Mouse (Mus musculus): ENCODE measurements around the gene Hoxa11. TPM values are rescaled to one million over a fixed set of nuclear protein-coding genes. Genes with fewer than 3 reads are reported as not detected.

The Hoxa11 gene
- polyA plus RNA-seq, 1 experiment from 2014 or later = not detected

DNA sequence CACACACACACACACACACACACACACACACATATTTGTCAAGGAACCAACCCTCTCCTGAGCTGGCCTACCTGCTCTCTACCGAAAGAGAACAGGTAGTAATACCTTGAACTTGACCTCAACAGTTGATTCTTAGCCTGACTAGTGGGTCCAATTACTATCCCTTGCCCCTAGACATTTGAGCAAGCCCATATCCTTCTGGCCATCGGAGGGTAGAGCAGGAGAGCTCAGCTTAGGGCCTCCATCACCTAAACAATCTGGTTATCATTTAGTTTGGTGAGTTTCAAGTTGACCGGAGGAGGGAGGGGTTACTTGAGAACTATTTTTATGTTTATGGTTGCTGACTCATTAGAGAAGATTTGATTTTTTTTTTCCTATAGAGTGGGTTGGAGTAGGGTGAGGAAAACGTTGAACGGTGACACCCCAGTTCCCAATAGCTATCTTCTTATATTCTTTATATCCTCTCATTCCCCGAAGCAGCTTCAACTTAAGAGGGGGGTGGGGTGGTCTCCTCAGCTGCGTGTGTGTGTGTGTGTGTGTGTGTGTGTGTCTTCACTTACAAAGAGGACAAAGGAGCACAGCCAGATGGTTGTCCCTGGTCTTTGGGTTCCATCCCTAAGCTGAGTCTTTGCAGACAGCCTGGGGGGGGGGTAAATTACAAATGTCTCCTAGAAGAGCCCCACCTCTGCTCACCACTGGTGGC is 5.7 kb upstream of the Hoxa11 start:
- H3K27ac ChIP-seq = no peak overlapping the region
- no peak overlapping the region for H3K4me2 ChIP-seq
- no peaks in the 10 kb centered on the region for H3K36me3 ChIP-seq
- ATAC-seq = no peak
- no peaks in the 10 kb centered on the region for H3K9me3 ChIP-seq (replicated peaks)
- no peak overlapping the region for H3K9ac ChIP-seq
- H3K27me3 ChIP-seq (replicated peaks) = peaks cover 98% of the 10 kb centered on the region
- WGBS (ENCODE audit: insufficient replicate concordance) = 8% methylated on average over 7 of the region's 7 CpGs
- no peak overlapping the region for H3K4me3 ChIP-seq
- no peaks in the 10 kb centered on the region for H3K4me1 ChIP-seq

DNA sequence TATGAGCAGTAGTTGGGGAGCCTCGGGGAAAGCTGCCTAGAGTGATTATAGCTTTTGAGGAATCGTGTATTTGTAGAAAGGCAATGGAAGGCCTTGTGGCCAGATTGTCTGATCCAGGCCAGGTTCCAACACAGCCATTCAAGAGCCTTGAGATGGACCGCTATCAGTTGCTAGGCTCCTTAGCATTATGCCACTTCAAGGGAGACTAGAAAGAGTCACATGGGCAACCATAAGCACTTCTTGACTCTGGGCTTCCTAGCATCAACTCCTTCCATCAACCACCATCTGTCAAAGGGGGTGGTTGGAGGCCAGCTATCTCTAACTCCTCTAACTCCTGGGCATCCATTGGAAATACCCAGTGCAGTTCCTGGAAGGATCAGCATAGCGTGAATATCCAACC is 4.2 kb upstream of the Hoxa11 start:
- Histone ChIP-seq H3K4me3 (no peak overlapping the region), H3K4me1 (peaks cover 6% of the 10 kb centered on the region; the same call in 1 of the 2 replicates), H3K27ac (no peak overlapping the region), H3K9ac (no peak overlapping the region), H3K4me2 (no peak overlapping the region), H3K27me3 (replicated peaks) (peaks cover 98% of the 10 kb centered on the region), H3K9me3 (replicated peaks) (no peaks in the 10 kb centered on the region), H3K36me3 (no peaks in the 10 kb centered on the region)
- ATAC-seq = no peak
- 2% methylated on average over 4 of the region's 4 CpGs for WGBS (ENCODE audit: insufficient replicate concordance)

DNA sequence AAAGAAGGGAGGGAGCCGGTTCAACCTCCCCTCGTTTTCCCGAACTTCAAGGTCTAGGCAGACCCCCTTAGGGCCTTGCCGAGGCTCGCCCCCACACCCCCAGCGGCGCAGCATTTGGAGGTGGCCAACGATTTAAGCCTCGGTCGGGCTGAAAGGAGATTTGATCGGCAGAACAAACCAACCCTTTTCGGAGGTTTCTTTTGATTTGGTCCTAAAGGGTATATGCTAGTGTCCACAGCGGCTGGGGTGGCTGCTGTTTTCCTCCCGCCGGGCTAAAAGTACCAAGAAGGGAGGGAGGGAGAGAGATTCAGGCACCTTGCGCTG is 3.8 kb upstream of the Hoxa11 start:
- Histone ChIP-seq H3K27me3 (replicated peaks) (peaks cover 98% of the 10 kb centered on the region), H3K9me3 (replicated peaks) (no peaks in the 10 kb centered on the region), H3K4me3 (no peak overlapping the region), H3K4me2 (no peak overlapping the region), H3K9ac (no peak overlapping the region), H3K36me3 (no peaks in the 10 kb centered on the region), H3K27ac (no peak overlapping the region), H3K4me1 (peaks cover 7% of the 10 kb centered on the region; the same call in 1 of the 2 replicates)
- 1% methylated on average over 16 of the region's 16 CpGs for WGBS (ENCODE audit: insufficient replicate concordance)
- no peak for ATAC-seq

DNA sequence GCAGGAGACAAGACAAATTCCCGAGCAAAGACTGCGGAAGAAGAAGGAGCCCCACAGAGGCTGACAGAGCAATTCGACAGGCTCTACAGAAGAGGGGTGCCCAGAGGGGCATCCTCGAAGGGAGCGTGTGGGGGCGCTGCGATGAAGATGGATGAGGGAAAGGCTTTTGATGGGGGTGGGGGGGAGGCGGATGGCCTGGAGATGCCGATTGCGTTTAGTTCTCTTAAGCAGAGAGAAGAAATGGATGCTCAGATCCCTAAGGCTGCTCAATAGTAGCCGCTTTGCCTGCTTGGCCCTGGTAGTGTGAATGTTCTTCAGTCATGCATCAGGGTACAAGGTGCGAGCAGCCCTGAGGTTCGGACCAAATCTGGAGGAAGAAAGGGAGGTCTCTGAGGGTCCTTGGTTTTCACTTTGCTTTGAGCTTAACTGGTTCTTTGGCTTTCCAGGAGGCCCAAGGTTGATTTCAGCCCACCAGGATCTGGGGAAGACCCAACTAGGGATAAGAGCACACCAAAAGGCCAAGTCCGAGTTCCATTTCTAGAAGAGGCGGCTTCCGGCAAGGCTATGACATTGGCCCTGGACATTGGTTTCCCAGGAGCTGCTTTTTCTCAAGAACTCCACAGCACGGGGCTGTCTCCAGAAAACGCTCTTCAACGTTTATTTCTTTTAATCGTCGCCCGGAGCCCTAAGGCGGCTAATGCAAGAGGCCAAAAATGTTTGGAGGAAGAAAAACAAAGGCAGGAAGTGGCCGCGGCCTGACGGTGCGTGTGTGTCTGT is 3.2 kb upstream of the Hoxa11 start:
- Histone ChIP-seq H3K4me2 (no peak overlapping the region), H3K4me1 (peaks cover 7% of the 10 kb centered on the region; the same call in 1 of the 2 replicates), H3K9ac (no peak overlapping the region), H3K27me3 (replicated peaks) (peaks cover 98% of the 10 kb centered on the region), H3K4me3 (no peak overlapping the region), H3K36me3 (no peaks in the 10 kb centered on the region), H3K9me3 (replicated peaks) (no peaks in the 10 kb centered on the region), H3K27ac (no peak overlapping the region)
- ATAC-seq = no peak
- 2% methylated on average over 27 of the region's 27 CpGs for whole genome bisulfite sequencing (ENCODE audit: insufficient replicate concordance)

DNA sequence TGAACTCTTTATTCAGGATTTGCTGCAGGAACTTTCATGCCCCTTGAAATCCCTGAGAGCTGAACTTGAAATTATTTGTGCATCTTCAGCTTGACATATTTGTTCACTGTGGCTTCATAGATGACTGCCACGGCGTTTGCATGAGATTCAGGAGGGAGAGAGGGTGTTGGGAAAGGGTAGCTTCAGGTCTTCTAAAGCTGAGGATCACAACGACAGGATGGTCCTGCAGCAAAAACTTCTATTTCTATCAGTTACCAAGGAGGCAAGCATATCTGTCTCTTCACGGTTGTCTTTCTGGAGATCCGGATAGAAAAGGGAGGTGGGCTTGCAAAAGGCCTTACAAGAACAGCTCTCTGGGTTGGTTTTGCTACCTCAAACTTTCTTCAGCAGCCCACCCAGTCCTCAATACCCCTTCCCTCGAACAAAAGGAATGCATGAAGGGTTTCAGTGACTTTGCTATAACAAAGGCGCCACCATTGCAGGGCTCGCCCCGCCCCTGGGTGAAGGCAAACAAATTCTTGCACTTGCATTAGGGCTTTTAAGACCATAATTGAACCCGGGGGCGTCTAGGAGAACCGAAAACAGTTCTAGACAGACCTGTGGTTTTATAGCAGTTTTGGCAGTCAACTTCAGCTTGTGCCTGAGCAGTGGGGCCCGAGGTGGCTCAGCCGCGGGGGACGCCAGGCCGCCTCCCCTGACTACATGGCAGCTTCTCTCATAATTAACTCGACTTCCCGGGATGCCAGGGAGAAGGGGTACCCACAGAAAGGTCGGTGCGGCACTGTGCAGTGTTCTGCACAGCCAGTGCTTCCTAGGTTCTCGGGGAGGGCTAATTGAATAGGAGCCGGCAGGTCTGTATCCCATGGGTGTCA is 2.4 kb upstream of the Hoxa11 start:
- H3K27me3 ChIP-seq (replicated peaks) = peaks cover 98% of the 10 kb centered on the region
- H3K9me3 ChIP-seq (replicated peaks) = no peaks in the 10 kb centered on the region
- 4% methylated on average over 23 of the region's 23 CpGs for WGBS (ENCODE audit: insufficient replicate concordance)
- ATAC-seq = no peak
- H3K4me3 ChIP-seq = no peak overlapping the region
- H3K4me2 ChIP-seq = no peak overlapping the region
- no peak overlapping the region for H3K27ac ChIP-seq
- peaks cover 7% of the 10 kb centered on the region; the same call in 1 of the 2 replicates for H3K4me1 ChIP-seq
- H3K36me3 ChIP-seq = no peaks in the 10 kb centered on the region
- H3K9ac ChIP-seq = no peak overlapping the region

DNA sequence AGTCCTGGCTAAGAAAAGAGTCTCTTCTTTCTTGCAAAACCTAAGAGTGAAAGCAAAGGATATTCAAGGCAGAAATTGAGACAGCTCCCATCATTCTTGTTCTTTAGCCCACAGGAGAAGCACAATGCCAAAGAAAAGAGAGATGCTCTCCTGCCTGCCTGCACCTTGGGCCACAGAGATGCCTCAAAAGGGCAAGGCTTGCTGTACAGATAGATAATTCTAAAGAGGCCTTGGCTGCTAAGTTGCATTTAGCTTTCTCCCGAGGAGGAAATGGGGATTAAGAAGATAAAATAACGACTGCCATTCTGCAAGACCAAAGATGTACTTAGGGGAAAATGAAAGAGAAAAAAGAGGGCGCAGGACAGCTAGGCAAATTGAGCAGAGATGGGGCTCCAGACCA is 1.3 kb upstream of the Hoxa11 start:
- Histone ChIP-seq H3K27me3 (replicated peaks) (peaks cover 98% of the 10 kb centered on the region), H3K36me3 (no peaks in the 10 kb centered on the region), H3K27ac (no peak overlapping the region), H3K4me2 (no peak overlapping the region), H3K4me1 (peaks cover 7% of the 10 kb centered on the region; the same call in 1 of the 2 replicates), H3K9me3 (replicated peaks) (no peaks in the 10 kb centered on the region), H3K4me3 (no peak overlapping the region), H3K9ac (no peak overlapping the region)
- WGBS (ENCODE audit: insufficient replicate concordance) = 3% methylated on average over 3 of the region's 3 CpGs
- no peak for ATAC-seq

DNA sequence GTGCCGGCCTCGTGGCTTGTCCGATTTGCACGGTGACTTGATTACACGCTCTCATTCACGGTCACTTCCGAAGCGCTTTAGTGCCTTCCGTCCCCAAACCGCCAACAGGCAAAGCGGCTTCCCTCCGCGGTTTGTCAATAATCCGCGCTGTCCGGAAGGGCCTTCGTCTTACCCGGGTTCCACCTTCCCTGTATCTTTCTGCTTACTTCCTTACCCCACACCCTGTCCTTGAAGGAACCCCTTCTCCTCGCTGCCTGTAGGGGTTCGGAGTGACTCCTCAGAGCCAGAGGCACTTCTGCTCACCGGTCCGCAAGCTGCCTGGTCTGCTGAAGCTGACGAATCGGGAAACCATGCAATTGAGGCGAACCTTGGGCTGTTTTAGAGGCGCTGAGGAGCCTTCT is 793 bp upstream of the Hoxa11 start:
- Histone ChIP-seq H3K4me3 (no peak overlapping the region), H3K9ac (no peak overlapping the region), H3K4me2 (no peak overlapping the region), H3K27me3 (replicated peaks) (peaks cover 98% of the 10 kb centered on the region), H3K36me3 (no peaks in the 10 kb centered on the region), H3K9me3 (replicated peaks) (no peaks in the 10 kb centered on the region), H3K4me1 (peaks cover 7% of the 10 kb centered on the region; the same call in 1 of the 2 replicates), H3K27ac (no peak overlapping the region)
- WGBS (ENCODE audit: insufficient replicate concordance) = 1% methylated on average over 26 of the region's 26 CpGs
- no peak for ATAC-seq

DNA sequence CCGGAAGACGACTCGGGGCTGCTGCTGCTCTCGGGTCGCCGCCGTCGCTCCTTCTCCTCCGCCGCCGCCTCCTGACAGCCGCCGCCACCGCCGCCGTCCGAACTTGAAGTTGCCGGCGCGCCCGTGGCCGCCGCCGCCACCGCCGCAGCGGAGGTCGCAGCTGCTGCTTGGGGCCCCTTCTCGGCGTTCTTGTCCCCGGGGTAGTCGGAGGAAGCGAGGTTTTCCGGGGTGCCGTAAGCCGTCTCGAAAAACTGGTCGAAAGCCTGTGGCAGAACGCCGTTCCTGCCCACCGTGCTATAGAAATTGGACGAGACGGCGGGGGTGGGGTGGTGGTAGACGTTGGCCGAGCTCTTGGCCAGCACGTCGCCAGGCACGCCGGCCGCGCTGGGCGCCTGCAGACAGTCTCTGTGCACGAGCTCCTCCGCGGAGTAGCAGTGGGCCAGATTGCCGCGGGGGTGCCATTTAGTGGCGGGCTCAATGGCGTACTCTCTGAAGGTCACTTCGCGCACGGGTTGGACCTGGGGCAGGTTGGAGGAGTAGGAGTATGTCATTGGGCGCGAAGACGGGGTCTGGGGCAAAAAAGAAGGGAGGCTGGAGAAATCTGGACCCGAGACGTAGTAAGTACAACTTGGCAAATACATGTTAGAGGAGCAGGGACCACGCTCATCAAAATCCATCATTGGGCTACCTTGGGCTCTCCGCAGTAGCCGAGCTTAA is 412 bp downstream of the Hoxa11 start:
- Histone ChIP-seq H3K27me3 (replicated peaks) (peaks cover 98% of the 10 kb centered on the region), H3K36me3 (no peaks in the 10 kb centered on the region), H3K4me1 (peaks cover 7% of the 10 kb centered on the region; the same call in 1 of the 2 replicates), H3K4me3 (no peak overlapping the region), H3K27ac (no peak overlapping the region), H3K9ac (no peak overlapping the region), H3K4me2 (no peak overlapping the region), H3K9me3 (replicated peaks) (no peaks in the 10 kb centered on the region)
- ATAC-seq = no peak
- WGBS (ENCODE audit: insufficient replicate concordance) = 1% methylated on average over 71 of the region's 71 CpGs

DNA sequence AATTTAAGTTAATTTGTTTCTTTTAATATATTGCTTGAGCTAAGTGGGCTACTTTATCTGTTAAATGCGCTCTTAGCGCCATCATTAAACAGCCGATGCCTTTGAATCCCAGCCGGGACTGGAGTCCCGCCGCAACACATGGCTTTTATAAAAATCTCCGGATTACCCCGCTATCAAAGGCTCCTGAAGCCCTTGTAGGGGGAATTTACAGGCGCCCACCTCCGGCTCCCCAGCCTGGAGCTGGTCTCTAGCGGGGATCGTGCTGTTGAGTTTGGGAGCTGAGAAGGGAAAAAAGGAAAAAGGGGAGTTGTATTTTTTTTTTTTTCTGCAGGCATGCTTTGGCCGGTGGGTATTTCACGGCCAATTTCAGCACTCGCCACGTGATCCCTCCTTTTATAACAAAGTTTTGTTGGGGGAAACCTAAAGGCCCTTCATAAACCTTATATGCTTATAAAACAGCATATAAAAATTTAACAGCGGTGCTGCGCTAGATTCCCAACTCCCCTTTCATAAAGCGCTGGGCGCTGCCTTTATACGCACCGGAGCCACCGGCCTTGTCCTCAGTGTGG is 1.1 kb downstream of the Hoxa11 start:
- Histone ChIP-seq H3K9ac (no peak overlapping the region), H3K4me2 (no peak overlapping the region), H3K9me3 (replicated peaks) (no peaks in the 10 kb centered on the region), H3K4me3 (no peak overlapping the region), H3K27me3 (replicated peaks) (peaks cover 98% of the 10 kb centered on the region), H3K36me3 (no peaks in the 10 kb centered on the region), H3K27ac (no peak overlapping the region), H3K4me1 (peaks cover 7% of the 10 kb centered on the region; the same call in 1 of the 2 replicates)
- WGBS (ENCODE audit: insufficient replicate concordance) = 2% methylated on average over 23 of the region's 23 CpGs
- no peak for ATAC-seq

DNA sequence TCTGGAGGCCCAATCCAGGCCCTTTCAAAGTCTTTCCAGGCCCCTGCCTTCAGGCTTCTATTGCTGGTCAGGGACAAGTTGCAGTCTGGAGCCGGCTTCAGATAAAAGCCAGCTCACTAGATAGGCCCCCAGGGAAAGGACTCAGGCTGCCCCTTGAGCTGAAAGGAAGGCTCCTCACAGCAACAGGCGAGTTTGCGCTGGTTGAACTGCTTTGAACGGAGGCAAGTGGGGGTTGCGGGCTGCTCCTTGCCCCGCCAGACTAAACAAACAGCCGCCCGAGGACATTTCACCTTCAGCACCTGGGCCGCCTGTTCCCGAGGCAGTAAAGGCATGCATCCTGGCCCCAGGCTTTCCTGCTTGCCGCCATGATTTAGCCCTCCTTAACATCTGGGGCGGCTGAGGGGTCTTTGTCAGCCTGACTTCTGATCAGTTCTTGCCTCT is 1.9 kb downstream of the Hoxa11 start:
- H3K4me1 ChIP-seq = peaks cover 7% of the 10 kb centered on the region; the same call in 1 of the 2 replicates
- no peak overlapping the region for H3K4me2 ChIP-seq
- no peak overlapping the region for H3K4me3 ChIP-seq
- no peak for ATAC-seq
- no peaks in the 10 kb centered on the region for H3K36me3 ChIP-seq
- H3K27ac ChIP-seq = no peak overlapping the region
- no peaks in the 10 kb centered on the region for H3K9me3 ChIP-seq (replicated peaks)
- H3K27me3 ChIP-seq (replicated peaks) = peaks cover 98% of the 10 kb centered on the region
- H3K9ac ChIP-seq = no peak overlapping the region
- WGBS (ENCODE audit: insufficient replicate concordance) = 1% methylated on average over 12 of the region's 12 CpGs

DNA sequence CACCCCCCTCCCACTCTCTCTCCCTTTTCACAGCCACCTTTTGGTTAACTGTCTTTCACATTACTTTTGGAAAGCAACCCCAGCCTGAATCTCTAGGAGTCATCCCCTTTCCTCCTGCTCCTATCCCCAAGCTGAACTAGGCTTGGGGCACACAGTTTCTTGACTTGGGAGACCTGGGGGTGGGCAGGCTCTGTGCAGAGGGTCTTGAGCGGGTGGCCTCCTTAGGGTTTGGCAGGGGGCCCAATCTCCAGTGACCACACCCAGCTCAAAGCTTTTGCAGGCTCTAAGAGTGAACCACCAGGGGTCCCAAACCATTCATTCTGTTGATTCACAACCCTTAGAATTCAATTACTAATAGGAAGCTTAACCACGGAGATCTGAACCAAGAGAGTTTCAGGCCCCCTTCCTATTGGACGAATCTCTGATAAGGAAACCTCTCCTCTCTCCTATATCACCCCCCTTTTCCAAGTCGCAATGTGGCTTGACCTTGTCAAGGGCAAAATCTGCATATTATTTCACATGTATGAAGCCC is 2.7 kb downstream of the Hoxa11 start:
- no peak overlapping the region for H3K4me3 ChIP-seq
- H3K9me3 ChIP-seq (replicated peaks) = no peaks in the 10 kb centered on the region
- H3K4me1 ChIP-seq = peaks cover 7% of the 10 kb centered on the region; the same call in 1 of the 2 replicates
- H3K4me2 ChIP-seq = no peak overlapping the region
- 8% methylated on average over 4 of the region's 4 CpGs for WGBS (ENCODE audit: insufficient replicate concordance)
- no peaks in the 10 kb centered on the region for H3K36me3 ChIP-seq
- peaks cover 98% of the 10 kb centered on the region for H3K27me3 ChIP-seq (replicated peaks)
- no peak for ATAC-seq
- H3K27ac ChIP-seq = no peak overlapping the region
- H3K9ac ChIP-seq = no peak overlapping the region
